Mouse (Mus musculus): Measurements from ENCODE around the gene C130050O18Rik. TPM values are rescaled to one million over a fixed set of nuclear protein-coding genes. Genes with fewer than 3 reads are reported as not detected.

Gene C130050O18Rik
- total RNA-seq, 2 experiments from 2014 or later: 0.33 TPM; not detected in 1

DNA sequence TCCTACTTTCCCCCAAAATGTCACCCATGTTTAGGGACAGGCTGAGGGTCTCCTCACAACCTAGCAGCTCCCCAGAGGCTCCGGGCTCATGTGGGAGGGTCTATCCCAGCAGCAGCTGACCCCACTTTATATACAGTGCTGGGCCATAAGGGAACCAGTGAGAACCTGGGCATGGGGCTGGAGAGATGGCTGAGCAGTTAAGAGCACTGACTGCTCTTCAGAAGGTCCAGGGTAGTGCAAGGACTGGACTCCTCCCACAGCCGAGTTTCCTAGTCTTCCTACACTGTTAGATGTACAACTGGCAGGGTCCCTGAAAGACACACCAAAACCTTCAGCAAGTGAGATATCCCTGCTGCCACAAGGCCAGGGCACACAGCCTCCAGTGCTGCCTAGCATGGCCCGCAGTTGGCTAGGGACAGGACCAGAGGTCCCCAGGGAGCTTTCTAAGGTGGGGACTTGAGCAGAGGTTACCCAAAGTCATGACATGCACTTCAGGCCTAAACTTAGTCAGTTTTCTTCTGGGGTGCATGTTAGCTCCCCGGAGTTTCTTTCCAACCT, 7.6 kb upstream of the C130050O18Rik start:
- DNase-seq (ENCODE audit: low spot score in 2 of 2): no peak

DNA sequence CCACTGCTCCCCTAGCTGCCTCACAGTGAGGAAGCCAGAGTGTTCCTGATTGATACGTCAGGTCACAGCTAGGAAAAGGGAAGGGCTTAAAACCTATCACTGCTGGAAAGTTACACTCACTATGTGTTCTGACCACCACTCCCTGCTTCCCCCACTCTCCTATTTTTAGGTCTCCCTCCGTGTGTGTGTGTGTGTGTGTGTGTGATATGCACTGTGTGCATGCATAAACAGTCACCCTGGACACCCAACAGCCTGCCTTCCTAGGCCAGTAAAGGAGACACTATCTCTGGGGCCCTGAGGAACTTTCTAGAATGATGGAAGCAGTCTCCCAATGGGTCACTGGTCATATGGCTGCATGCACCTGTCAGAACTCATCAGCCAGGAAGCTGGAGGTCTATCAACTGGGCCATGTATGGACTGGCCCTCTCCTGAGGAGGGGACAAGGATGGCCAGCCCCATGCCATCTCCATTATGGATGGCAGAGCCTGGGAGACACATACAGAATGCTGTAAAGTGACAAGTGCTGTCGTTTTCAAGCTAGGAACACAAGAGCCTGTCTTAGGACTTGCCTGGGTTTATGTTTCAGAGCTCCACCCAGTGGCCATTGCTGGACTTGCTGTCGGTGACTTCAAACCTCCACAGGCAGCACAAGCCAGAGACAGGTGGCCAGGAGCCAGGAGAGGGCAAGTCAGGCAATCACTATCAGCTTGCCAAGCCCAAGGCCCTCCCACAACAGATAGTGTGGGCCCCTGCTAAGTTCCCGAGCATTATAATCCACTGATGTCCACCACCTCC, 6.9 kb upstream of the C130050O18Rik start:
- peak; percentile 90 to 93 for DNase-seq (ENCODE audit: low spot score in 2 of 2)

DNA sequence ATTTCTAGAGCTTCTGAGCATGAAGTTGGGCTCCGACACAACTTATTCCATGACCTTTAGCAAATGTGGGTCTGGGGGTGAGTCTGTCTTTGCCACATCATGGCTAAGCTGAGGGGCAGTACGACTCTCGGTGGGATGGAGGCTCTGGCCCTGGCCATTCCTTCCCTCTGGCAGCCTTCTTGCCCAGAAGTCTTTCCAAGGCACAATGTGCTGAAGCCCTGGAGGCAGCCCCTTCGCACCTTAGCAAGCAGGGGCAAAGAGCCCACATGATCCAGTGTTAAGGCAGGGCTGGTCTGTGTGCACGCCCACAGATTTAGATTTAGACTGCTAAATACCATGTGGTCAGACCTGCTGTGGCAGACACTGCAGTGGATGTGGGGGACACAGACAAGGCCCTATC, 6.3 kb upstream of the C130050O18Rik start:
- DNase-seq (ENCODE audit: low spot score in 2 of 2): no peak

DNA sequence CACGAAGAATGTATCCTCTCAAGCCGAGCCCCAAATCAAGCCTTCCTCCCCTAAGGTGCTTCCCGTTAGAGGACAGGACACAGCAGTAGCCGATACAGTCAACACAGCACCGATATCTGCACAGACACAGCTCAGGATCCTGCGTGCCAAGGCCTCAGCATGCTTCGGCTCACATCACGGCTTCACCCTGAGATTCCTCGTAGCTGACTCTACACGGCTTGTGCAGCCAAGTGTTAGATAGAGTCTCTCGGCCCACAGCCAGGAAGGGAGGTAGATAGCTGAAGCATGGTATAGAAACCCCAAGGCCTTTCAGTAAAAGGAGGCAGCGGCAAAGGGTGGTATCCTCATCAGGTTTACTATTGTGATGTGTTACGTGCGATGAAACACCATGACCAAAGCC, 5.1 kb upstream of the C130050O18Rik start:
- no peak for DNase-seq (ENCODE audit: low spot score in 2 of 2)

DNA sequence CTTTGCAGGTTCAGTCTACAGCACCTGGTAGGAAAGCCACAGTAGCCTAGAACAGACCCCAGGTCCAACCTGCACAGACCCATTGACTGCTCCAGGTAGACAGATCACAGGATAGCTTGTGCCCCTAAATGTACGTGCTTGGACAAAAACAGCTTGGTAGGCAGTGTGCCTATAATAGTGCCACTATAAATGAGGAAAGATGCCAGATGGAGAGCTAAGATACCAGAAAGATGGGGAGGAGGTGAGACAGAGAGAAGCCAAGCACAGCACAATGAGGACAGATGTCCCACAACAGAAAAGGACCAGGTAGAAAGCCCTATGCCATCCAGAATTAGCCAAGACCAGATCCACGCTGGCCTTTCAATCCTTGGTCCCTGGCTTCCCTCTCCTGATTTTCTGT, 3.0 kb upstream of the C130050O18Rik start:
- DNase-seq (ENCODE audit: low spot score in 2 of 2): no peak

DNA sequence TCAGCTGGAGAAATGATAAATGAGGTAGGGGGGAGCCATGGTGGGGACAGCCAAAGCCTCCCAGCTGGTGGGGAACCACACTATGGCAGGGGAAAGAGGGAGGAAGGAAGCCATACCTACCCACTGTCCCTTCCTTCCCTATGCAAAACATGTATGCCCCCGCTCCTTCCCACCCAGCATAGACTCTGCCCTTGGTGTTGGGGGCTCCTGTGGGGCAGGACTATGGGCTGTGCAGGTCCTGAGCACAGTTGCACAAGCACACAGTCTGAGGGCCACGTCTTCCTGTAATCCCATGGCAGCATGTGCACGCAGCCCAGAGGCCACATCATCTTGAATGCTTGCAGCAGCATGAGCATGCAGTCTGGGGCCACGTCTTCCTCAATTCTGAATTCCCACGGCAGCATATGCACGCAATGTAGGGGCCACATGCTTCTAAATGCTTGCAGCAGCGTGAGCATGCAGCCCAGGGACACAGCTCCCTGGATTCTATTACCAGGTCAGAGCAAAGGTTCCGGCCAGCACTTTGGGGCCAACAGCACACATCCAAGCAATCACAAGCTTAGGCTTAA, 1.3 kb upstream of the C130050O18Rik start:
- DNase-seq (ENCODE audit: low spot score in 2 of 2): no peak

DNA sequence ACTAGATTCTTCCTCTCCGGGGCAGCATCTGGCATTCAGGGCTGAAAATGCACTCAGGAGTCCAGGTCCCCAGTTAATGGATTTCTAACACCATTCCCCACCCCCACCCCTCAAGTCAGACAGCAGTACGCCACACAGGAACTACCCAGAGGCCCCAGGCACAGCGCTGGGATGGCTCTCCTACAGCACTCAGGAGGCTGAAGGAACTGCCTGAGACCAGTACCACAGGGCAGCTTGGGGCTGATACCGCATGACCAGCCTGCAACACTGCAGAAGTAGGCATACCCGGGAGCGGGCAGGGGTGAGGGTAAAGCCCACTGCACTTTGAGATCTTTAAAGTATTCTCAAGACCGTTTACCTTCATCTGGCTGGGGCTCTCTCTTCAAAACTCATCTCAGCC, 398 bp downstream of the C130050O18Rik start:
- no peak for DNase-seq (ENCODE audit: low spot score in 2 of 2)

DNA sequence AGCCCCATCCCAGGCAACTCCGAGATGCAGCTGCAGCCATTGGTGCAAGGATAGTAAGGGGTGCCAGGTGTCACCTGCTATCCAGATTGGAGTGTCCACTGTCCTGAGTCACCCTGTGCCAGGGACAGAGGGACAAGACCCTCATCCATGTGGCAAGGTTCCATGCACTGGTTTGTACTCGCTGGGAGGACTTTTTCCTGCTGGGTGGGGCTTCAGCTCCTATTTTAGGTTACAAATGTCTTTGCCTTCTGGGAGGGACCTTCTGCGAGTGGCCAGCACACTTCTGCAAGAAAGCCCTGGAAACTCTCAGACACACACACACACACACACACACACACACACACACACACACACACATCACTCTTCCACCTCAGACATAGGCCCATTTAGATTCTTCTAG, 873 bp downstream of the C130050O18Rik start:
- no peak for DNase-seq (ENCODE audit: low spot score in 2 of 2)

DNA sequence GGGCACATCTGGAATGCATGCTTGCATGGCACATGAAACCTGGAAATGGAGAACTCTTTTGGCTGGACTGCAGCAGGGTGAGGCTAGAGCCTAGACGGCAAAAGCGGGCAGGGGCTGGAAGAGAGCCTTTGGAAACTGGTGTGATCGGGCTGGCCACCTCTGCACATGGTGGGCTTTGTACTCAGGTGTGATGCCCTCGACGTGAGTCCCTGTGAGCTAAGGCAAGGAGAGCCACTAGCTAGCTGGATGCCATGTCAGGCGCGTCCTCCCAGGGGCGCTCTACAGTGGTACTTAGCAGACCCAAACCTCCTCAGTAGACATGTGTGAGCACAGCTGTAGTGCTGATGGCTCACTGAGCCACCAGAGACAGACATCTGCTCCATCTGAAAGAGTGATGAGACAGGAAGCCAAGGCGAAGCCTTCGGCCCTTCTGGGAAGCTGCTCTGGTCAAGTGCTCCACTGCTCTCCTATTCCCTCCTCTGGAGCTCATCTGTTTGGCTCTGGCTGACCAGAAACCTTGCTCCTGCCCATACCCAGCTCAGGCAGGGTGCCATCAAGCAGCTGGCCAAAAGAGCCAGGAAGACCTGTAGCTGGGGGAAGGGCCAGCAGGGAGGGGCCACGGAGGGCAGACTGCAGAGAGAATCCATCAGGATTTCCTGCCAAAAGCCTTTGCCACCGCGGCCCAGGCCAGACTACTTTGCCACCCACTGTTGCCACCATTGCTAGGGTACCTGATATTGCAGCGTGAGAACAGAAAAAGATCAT, 2.2 kb downstream of the C130050O18Rik start:
- DNase-seq (ENCODE audit: low spot score in 2 of 2): no peak

DNA sequence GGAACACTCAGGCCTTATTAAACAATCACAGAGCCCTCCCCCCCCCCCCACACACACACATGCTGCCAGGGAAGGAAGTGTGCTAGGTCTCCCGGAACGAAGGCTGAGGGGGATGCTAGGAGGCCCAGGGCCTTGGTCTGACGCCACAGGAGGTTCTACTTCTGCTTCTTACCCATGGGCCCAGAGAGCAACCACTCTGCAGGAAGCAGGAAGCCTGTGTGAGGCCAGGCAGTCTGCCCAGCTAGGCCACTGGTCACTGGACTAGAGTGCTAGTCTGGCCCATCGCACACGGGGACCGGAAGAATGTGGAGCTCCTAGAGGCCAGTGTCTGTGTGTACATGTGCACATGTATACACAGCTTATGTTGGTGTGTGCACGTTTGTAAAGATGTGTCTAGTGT, 3.4 kb downstream of the C130050O18Rik start:
- no peak for DNase-seq (ENCODE audit: low spot score in 2 of 2)

DNA sequence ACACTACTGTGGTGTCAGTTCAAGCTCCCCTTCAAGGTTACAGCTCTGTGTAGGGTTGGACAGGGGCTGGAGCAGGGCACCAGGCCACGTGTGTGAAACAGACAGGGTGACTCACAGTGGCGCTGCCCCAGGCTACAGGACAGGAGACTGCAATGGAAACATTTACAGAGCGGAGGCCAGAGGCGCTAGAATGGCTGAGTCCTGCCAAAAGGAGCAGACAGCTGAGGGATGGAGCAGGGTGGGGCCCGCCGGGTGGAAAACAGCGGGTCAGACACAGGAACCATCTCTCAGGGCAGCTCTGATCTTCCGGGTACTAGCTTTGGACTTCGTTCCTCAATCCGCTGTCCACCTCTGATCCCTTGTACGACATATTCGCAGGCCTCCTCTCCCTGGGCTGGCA, 4.3 kb downstream of the C130050O18Rik start:
- DNase-seq (ENCODE audit: low spot score in 2 of 2): no peak

DNA sequence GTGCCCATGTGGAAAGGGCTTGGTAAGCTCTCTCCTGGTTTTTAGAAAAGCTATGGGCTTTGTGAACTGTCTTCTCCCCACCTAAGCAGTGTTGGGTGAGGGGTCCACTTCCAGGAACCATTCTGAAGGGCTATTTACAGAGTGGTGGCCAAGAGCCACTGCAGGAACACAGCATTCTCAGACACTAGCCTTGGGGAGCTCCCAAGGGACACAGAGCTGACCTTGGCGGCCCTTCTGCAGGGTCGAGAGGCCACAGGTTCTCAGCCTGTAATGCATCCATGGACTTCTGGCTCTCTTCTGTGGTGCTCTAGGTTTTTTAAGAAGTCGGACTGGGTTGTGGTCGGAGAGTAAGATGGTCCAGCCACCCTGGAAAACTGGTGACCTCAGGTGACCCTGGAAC, 5.0 kb downstream of the C130050O18Rik start:
- no peak for DNase-seq (ENCODE audit: low spot score in 2 of 2)

DNA sequence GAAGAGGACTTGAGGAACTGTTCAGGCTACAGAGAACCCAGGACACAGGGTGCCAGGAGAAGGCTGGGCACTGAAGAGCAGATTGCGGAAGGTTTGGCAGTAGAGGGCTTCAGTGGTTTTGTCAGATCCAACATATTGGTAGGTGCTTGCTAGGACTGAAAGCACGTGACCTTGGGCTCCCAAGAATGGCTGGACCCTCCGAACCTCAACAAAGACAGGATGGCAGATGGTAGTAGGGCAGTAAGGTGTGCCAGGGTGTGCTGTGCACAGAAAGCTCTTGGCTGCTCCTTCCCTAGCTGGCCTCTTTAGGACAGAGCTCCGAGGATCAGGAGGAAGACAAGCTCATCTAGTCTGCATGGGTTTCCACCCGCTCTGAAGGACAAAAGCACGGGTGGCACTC, 6.0 kb downstream of the C130050O18Rik start:
- no peak for DNase-seq (ENCODE audit: low spot score in 2 of 2)

DNA sequence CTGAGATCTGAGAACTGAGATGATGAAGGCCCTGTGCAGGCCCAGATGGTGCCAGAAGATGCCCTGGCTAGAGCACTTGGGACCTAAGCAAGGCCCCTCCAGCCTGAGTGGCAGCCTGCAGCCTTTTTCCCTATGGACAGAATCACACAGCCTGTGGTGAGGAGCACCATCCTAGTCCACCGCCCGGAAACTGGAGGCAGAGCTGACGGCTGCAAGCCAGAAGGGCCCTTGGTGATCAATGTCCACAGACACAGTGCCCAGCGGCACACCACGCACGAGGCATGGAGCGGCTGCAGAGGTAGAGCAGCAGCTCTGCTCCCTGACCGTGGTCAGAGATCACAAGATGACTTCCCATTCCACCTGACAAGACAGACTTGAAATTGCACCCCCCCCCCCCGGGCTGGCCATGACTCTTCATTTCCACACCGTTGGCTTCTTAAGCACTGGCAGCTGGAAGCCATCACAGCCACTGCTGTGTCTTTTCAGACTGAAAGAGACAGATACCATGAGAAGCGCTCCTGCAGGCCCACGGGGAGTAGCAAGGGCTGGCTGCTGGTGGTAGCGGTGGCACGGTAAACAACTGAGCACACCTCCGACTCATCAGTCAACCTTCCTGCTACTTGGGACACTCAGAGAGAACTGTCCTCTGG, 6.7 kb downstream of the C130050O18Rik start:
- DNase-seq (ENCODE audit: low spot score in 2 of 2): no peak

DNA sequence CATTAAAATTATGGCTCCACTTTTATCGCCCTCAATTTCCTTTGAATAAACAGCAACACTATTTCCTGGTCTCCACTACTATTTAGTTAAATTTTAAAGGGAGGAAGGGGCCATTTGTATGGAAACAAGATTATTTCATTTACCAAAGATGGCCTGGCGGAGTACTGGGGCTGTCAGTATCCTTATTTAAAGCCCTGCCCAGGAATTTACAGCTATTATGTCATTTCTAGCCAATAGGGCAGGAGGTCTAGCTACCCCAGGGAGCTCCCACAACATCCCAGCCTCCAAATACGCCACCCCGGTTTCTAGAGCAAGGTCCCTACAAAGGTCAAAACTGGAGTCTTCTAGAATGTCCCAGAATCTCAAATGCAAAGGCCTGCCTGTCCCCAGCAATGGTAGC, 8.5 kb downstream of the C130050O18Rik start:
- no peak for DNase-seq (ENCODE audit: low spot score in 2 of 2)

DNA sequence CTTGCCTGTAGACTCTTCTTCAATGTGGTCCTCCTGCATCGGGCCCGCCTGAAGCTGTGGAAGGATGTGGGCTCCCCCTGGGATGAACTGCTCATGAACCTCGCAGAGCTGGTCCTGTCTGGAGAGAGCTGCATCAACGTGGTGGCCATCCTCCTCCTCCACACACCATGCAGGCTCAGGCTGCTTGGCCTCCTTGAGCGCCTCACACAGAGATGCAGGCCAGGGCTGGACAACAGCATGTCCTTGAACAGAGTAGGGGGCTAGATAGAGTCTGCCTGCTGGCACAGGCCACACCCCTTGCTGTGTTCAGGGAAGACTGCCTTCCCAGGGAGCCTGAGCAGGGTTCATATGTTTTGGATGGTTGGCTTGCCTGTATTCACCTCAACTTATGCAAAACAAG, 9.9 kb downstream of the C130050O18Rik start:
- no peak for DNase-seq (ENCODE audit: low spot score in 2 of 2)

DNA sequence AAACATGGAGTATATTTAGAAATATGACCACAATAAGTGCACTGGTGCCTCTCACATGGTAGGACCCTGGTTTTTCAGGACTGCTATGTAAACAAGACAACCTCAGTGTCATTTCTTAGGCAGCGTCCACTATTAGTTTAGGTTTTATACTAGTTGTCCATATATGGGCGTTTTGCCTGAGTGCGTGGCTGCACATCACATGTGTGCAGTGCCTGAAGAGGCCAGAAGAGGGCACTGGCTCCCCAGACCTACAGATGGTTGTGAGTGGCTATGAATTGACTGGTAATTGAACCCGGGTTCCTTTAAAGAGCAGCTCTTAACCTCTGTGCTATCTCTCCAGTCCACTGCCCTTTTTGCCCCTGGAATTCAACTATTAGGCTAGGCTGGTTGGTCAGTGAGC, 11.9 kb downstream of the C130050O18Rik start:
- DNase-seq (ENCODE audit: low spot score in 2 of 2): no peak

DNA sequence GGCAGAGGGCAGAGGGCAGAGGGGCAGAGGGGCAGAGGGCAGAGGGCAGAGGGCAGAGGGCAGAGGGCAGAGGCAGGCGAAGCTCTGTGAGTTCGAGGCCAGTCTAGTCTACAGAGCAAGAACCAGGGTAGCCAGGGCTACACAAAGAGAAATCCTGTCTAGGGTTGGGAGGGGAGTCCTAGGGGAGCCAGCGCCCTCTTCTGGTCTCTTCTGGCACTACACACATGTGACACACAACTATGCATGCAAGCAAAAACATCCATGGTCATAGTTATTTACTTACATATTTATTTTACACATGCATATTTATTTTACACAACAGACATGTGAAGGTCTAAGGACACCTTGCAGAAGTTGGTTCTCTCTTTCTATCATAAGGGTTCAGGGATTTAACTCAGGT, 12.4 kb downstream of the C130050O18Rik start:
- no peak for DNase-seq (ENCODE audit: low spot score in 2 of 2)

DNA sequence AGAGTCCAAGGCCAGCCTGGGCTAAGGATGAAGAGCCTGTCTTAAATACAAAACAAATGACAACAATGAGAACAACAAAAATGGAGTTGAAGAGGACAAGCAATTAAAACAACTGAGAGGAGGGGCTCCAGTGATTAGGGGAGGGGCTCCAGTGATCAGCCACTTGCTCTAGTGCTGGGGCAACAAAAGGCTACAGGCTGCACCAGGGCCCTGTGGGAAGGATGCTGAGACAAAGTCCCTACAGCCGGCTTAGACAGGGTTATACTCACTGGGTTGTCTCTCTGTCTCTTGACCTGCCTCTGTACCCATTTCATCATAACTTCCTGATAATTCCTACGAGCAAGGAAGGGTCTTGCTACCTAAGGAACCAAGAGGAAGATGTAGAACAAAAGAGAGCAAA, 13.0 kb downstream of the C130050O18Rik start:
- no peak for DNase-seq (ENCODE audit: low spot score in 2 of 2)

DNA sequence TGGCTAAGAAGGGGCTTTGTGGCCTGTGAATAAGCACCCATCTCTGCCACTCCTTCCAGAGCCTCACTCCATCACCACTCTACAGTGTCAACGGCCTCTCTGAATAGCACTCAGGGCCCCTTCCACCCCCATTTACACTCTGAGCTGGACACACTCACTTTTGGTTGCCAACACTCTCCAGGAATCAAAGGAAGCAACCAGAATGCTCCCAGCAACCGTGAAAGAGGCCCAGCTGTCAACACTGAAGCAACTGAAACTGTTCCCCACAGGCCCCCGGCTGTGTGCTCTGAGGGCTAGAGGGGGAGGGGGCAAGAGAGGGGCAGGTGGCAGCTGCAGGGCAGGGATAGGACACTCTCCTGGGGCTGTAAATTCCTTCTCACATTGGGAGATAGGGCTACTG, 13.6 kb downstream of the C130050O18Rik start:
- DNase-seq (ENCODE audit: low spot score in 2 of 2): no peak

DNA sequence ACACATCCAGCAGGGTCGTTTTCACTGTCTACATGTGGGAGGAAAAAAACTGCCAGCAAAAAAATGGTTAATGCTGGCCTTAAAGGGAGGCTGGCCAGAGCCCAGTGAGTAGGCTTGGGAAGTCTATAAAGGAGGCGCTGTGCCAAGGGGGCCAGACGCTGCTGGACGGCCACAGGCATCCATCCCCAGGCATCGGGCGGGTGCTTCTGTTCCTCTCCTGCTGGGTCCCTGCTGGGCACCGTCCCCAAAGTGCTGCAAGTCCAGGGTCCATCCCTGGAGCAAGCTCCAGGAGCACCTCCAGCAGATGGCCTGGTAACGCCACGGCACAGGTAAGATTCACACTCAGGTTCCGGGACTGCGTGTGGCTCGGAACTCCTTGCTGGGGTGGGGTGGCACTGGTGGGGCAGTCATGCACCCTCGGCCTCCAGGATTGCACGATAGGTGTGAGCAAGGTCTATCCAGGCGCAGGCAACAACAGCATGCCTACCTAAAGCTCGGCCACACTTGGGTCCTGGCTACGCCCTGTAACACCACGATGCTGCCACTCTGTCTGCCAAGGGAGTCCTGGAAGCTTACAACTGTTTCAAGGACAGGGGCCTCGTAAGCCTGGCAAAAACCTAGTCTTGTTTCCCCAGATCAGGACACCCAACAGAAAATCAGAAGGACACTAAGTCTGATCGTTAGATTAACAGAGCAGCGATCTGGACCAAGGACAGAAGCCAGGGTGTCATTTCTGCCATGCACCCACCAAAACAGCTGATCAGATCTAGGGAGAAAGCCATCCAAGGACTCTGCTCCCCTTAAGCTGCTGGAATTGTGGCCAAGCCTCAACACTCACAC, 18.2 kb downstream of the C130050O18Rik start, which contains the start of gene Gper1:
TSS of gene Gper1 (plus strand) at position 126 of the 840 bp plus-strand sequence.
- no peak for DNase-seq (ENCODE audit: low spot score in 2 of 2)

Measured in left cerebral cortex, adult 18-20 months (tissue).